Mouse (Mus musculus) thymus, adult 2 months (tissue): ENCODE data around the gene Lmx1b.
A peak's percentile ranks its signal among the peaks of the same experiment; 100 is the strongest.

Source experiments
- CTCF ChIP-seq: fragments of 200-500 bp; IDR thresholded peaks from 2 replicates; pipeline ENCODE4 v1.5.1; 2012; ENCODE audit warnings: mild to moderate bottlenecking, control low read depth, low read length, moderate library complexity, borderline replicate concordance; ENCODE audit not compliant: control insufficient read depth, poor library complexity, insufficient read depth; ENCODE audit errors: extremely low read depth
- POLR2A ChIP-seq: fragments of 200-500 bp; IDR thresholded peaks from 2 replicates; pipeline ENCODE4 v1.6.1; 2012; ENCODE audit warnings: mild to moderate bottlenecking, low read length, control low read depth, moderate library complexity; ENCODE audit not compliant: control insufficient read depth, poor library complexity, insufficient read depth; ENCODE audit errors: extremely low read depth

DNA sequence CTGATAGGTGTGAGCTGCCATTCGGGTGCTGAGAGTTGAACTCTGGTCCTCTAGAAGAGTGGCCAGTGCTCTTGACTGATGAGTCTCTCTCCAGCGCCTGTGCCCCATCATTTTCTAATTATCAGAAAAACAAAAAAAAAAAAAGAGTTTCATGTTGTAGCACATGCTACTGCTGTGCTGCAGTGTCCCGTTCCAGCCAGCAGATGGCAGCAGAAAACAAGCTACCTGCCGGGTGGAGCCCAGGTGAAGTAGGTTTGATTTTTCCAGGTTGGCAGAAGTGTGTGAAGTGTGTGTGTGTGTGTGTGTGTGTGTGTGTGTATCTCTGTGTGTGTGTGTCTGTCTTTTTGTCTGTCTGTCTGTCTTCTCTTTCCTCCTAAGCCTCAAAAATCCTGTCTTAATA lies 41.9 kb upstream of the Lmx1b start:
- TF ChIP-seq CTCF: peak; percentile 82; the same call in 1 of the 2 replicates
- no peak for TF ChIP-seq POLR2A
